Mouse (Mus musculus) ES-Bruce4 (cell line): ENCODE results near the gene Ptpn14. TPM values are rescaled to one million over a fixed set of nuclear protein-coding genes. Genes with fewer than 3 reads are reported as not detected.

Experiments used
- H3K27ac ChIP-seq: 2 replicates; pipeline ENCODE4 v1.5.1; 2012; ENCODE audit warnings: low read length, inconsistent platforms; ENCODE audit not compliant: insufficient read depth
- H3K27me3 ChIP-seq: 2 replicates; pipeline ENCODE4 v1.6.1; 2012; ENCODE audit warnings: mild to moderate bottlenecking, low read length, inconsistent platforms; ENCODE audit not compliant: control insufficient read depth, poor library complexity, insufficient read depth, severe bottlenecking
- H3K36me3 ChIP-seq: 2 replicates; pipeline ENCODE4 v1.6.1; 2012; ENCODE audit warnings: inconsistent platforms, mild to moderate bottlenecking, low read length, moderate library complexity; ENCODE audit not compliant: control insufficient read depth, poor library complexity, insufficient read depth, severe bottlenecking
- H3K4me1 ChIP-seq: one replicate; pipeline ENCODE4 v1.8.1; 2011; ENCODE audit warnings: low read length; ENCODE audit not compliant: control insufficient read depth, insufficient read depth
- H3K4me3 ChIP-seq: 2 replicates; pipeline ENCODE4 v1.5.1; 2011; ENCODE audit warnings: low read depth, mild to moderate bottlenecking, low read length
- H3K9ac ChIP-seq: 2 replicates; pipeline ENCODE4 v1.6.1; 2012; ENCODE audit warnings: low read depth, mild to moderate bottlenecking, inconsistent platforms; ENCODE audit not compliant: poor library complexity, severe bottlenecking
- H3K9me3 ChIP-seq: replicated peaks from 2 replicates; pipeline ENCODE4 v1.6.1; 2012; ENCODE audit warnings: mild to moderate bottlenecking, low read length, inconsistent platforms; ENCODE audit not compliant: control insufficient read depth, poor library complexity, insufficient read depth, severe bottlenecking
- CTCF ChIP-seq: IDR thresholded peaks from one replicate; pipeline ENCODE4 v1.8.1; 2011; ENCODE audit warnings: low read depth, low read length
- EP300 ChIP-seq: IDR thresholded peaks from 2 replicates; pipeline ENCODE4 v1.6.1; 2011; ENCODE audit warnings: low read depth, low read length; ENCODE audit not compliant: insufficient read depth
- POLR2A ChIP-seq: IDR thresholded peaks from one replicate; pipeline ENCODE4 v1.8.1; 2011; ENCODE audit warnings: low read length; ENCODE audit not compliant: insufficient read depth
- polyA plus RNA-seq: library from polyadenylated mRNA; stranded (reverse); fragments of >200 nt; gene quantifications from 2 replicates; pipeline ENCODE4 v1.2.4, GENCODE M21; 2011; ENCODE audit warnings: low read depth; ENCODE audit not compliant: missing spikeins, insufficient read depth, insufficient read length

Gene Ptpn14
- polyA plus RNA-seq, 1 experiment = 141 TPM

GRCm38 (mm10) chr1:189707419-189707818 is 20.6 kb upstream of the Ptpn14 start:
- no peak overlapping the region for H3K4me3 ChIP-seq
- H3K36me3 ChIP-seq = no peaks in the 10 kb centered on the region
- no peak overlapping the region for H3K9ac ChIP-seq
- TF ChIP-seq EP300 = no peak
- TF ChIP-seq CTCF = no peak
- no peak for TF ChIP-seq POLR2A
- H3K27ac ChIP-seq = no peak overlapping the region
- H3K27me3 ChIP-seq = no peaks in the 10 kb centered on the region
- H3K4me1 ChIP-seq = no peaks in the 10 kb centered on the region
- no peaks in the 10 kb centered on the region for H3K9me3 ChIP-seq

- TF ChIP-seq CTCF = no peak
- no peak for TF ChIP-seq POLR2A
- TF ChIP-seq EP300 = no peak
- Histone ChIP-seq H3K4me1 (no peaks in the 10 kb centered on the region), H3K27me3 (no peaks in the 10 kb centered on the region), H3K9me3 (no peaks in the 10 kb centered on the region), H3K4me3 (no peak overlapping the region), H3K9ac (no peak overlapping the region), H3K36me3 (no peaks in the 10 kb centered on the region), H3K27ac (no peak overlapping the region)
Observed at GRCm38 (mm10) chr1:189709001-189709400, 19.1 kb upstream of the Ptpn14 start.

DNA sequence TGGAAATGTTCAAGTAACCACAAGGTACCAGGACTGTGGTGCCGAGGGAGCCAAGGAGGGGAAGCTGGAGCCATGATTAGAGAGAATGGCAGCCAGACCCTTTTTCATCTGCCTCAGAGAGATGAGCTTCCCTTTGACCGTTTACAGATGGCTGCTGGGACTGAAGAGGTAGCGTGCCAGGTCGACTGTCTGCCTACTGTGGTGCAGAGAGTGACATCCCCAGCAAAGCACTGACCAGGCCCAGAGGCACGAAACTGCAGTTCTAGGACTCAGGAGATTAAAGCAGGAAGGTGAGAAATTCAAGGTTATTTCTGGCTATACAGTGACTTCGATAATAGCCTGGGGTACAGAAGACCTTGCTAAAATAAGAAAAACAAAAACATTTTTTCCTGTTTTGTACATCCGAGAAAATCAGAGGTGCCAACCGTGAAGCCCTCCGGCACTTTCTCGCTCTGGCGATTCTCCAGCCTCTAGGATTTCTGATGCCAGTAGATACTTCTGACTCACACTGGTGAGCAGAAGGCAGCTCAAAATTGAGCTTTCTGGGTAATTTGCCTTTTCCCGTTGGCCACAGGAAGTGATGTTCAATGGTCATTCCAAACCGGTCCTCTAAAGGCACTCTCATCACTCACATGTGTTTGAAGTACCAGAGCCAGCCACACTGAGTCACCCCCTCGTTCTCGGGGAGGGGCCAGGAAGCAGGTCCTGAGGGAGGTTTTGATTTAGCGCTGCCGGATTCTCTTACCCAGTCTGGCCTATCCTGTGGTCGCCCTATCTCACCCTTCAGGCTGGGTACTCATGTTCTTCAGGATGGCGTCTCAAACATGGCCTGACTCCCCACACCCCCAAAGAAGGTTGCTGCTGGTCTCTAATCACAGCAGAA is 11.9 kb upstream of the Ptpn14 start:
- Histone ChIP-seq H3K4me1 (no peaks in the 10 kb centered on the region), H3K9ac (no peak overlapping the region), H3K36me3 (no peaks in the 10 kb centered on the region), H3K27ac (no peak overlapping the region), H3K4me3 (no peak overlapping the region), H3K27me3 (no peaks in the 10 kb centered on the region), H3K9me3 (no peaks in the 10 kb centered on the region)
- TF ChIP-seq EP300 (no peak), POLR2A (no peak), CTCF (no peak)

DNA sequence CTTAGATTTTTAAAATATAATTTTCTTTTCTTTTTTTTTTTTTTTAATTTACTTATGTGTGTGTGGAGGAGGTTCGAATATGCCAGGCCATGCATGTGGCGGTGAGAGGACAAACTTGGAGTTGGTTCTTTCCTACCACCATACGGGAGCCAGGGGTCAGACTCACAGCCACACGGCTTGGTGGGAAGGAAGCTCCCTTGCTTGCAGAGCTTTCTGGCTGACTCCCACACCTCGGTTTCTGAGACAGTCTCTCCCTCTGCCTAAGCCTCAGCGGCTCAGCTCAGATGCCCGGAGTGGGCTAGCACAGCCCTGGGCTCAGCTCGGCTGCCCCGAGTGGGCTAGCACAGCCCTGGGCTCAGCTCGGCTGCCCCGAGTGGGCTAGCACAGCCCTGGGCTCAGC is 10.5 kb upstream of the Ptpn14 start:
- TF ChIP-seq EP300 = no peak
- no peak for TF ChIP-seq POLR2A
- TF ChIP-seq CTCF = no peak

GRCm38 (mm10) chr1:189718600-189718999 is 9.5 kb upstream of the Ptpn14 start:
- TF ChIP-seq CTCF (no peak), POLR2A (no peak), EP300 (no peak)
- no peak overlapping the region for H3K9ac ChIP-seq

More for the DNA sequence above, 10.5 kb upstream of the Ptpn14 start:
- no peaks in the 10 kb centered on the region for H3K9me3 ChIP-seq
- H3K4me3 ChIP-seq = peak overlapping the region; percentile 32
- no peaks in the 10 kb centered on the region for H3K36me3 ChIP-seq
- H3K27me3 ChIP-seq = no peaks in the 10 kb centered on the region
- H3K4me1 ChIP-seq = no peaks in the 10 kb centered on the region
- no peak overlapping the region for H3K27ac ChIP-seq
- H3K9ac ChIP-seq = 0 out of 2 replicates have a peak overlapping the region, but pooled peaks have one; percentile 18

GRCm38 (mm10) chr1:189726121-189726520 is 1.9 kb upstream of the Ptpn14 start:
- H3K27ac ChIP-seq = no peak overlapping the region
- no peaks in the 10 kb centered on the region for H3K4me1 ChIP-seq
- no peak overlapping the region for H3K9ac ChIP-seq
- H3K36me3 ChIP-seq = peaks cover 2% of the 10 kb centered on the region; the same call in 1 of the 2 replicates
- no peak overlapping the region for H3K4me3 ChIP-seq
- H3K9me3 ChIP-seq = no peaks in the 10 kb centered on the region
- TF ChIP-seq POLR2A (no peak), CTCF (no peak)
- H3K27me3 ChIP-seq = no peaks in the 10 kb centered on the region

More at GRCm38 (mm10) chr1:189718600-189718999, 9.5 kb upstream of the Ptpn14 start:
- Histone ChIP-seq H3K9me3 (no peaks in the 10 kb centered on the region), H3K4me1 (no peaks in the 10 kb centered on the region), H3K36me3 (no peaks in the 10 kb centered on the region), H3K4me3 (no peak overlapping the region), H3K27ac (no peak overlapping the region), H3K27me3 (no peaks in the 10 kb centered on the region)
